Mouse (Mus musculus): ENCODE measurements at regions not wholly inside any gene's neighbourhood (a gene's known extent, or its start where the extent isn't known, plus 50 kb on each side); places are given as distances from the start of the nearest gene placed in this dataset.
A peak's percentile ranks its signal among the peaks of the same experiment; 100 is the strongest.
"Not testable (repeated sequence)": the region's sequence is repeated elsewhere in the genome, so short reads cannot be mapped to it uniquely, and the experiment has no call there.

DNA sequence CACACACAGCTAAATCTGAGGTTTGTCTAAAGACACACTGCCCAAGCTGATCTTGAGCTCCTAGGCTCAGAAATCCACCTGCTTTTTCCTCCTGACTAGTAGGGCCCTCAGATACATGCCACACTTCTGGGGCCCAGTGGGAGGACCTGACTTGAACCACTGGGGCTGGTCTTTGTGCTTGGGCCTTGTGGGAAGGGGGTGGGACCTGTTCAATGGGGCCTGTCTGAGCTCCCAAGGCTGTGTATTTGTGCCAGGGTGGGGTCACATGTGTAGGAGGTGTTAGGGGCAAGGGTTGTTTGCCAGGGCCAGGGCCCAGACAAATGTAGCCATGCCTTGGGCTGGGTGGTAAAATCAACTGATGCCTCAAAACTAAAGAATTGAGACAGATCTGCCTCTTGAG, 56.8 kb downstream of the Gm8765 start:
- not testable (repeated sequence) for DNase-seq

- DNase-seq: not testable (repeated sequence)
Observed at GRCm38 (mm10) chr13:50756334-50756733, 58.2 kb downstream of the Gm8765 start.

- DNase-seq: no peak
Observed at GRCm38 (mm10) chr13:50764618-50765017, 66.5 kb downstream of the Gm8765 start.

GRCm38 (mm10) chr13:50780036-50780435, 81.9 kb downstream of the Gm8765 start:
- DNase-seq: not testable (repeated sequence)

GRCm38 (mm10) chr13:50829879-50830550, 131.9 kb downstream of the Gm8765 start:
- DNase-seq: peak; percentile 16 to 32

All from cerebellum, postnatal 10 days (tissue).